Mouse (Mus musculus) liver, embryonic 11.5 days (tissue): ENCODE measurements around the gene Dok7. TPM values are rescaled to one million over a fixed set of nuclear protein-coding genes. Genes with fewer than 3 reads are reported as not detected.
A peak's percentile ranks its signal among the peaks of the same experiment; 100 is the strongest.

Source experiments
- ATAC-seq: fragments of 200-750 bp; cut with Nextera tagmentation; replicated peaks from 2 replicates; pipeline ENCODE4 v1.8.0; 2017; ENCODE audit warnings: moderate number of reproducible peaks, mild to moderate bottlenecking, moderate TSS enrichment, moderate library complexity; ENCODE audit not compliant: low FRiP score
- DNase-seq: peaks from one replicate; pipeline ENCODE4 v3.0.0-alpha.2; 2017; ENCODE audit warnings: low spot score
- H3K27ac ChIP-seq: fragments of 300-500 bp; sonication (generic); 2 replicates; pipeline ENCODE4 v1.5.1; 2014; ENCODE audit warnings: mild to moderate bottlenecking, low read depth, low read length, control low read depth
- H3K27me3 ChIP-seq: fragments of 300-500 bp; sonication (generic); replicated peaks from 2 replicates; pipeline ENCODE4 v1.6.1; 2014; ENCODE audit warnings: low read length, mixed read lengths; ENCODE audit not compliant: control insufficient read depth, insufficient read depth
- H3K36me3 ChIP-seq: fragments of 300-500 bp; sonication (generic); 2 replicates; pipeline ENCODE4 v1.6.1; 2014; ENCODE audit warnings: mild to moderate bottlenecking, low read length, moderate library complexity, mixed read lengths; ENCODE audit not compliant: control insufficient read depth, insufficient read depth
- H3K4me1 ChIP-seq: fragments of 300-500 bp; sonication (generic); replicated peaks from 2 replicates; pipeline ENCODE4 v1.6.1; 2014; ENCODE audit warnings: low read length, mixed read lengths; ENCODE audit not compliant: control insufficient read depth, insufficient read depth
- H3K4me2 ChIP-seq: fragments of 300-500 bp; sonication (generic); 2 replicates; pipeline ENCODE4 v1.6.1; 2014; ENCODE audit warnings: mild to moderate bottlenecking, control low read depth, moderate library complexity
- H3K4me3 ChIP-seq: fragments of 300-500 bp; sonication (generic); 2 replicates; pipeline ENCODE4 v1.5.1; 2014; ENCODE audit warnings: low read depth, low read length, control low read depth
- H3K9ac ChIP-seq: fragments of 300-500 bp; sonication (generic); 2 replicates; pipeline ENCODE4 v1.6.1; 2014; ENCODE audit warnings: low read depth, low read length, control low read depth
- H3K9me3 ChIP-seq: fragments of 300-500 bp; sonication (generic); 2 replicates; pipeline ENCODE4 v1.6.1; 2016; ENCODE audit warnings: low read length, inconsistent platforms, mixed read lengths; ENCODE audit not compliant: control insufficient read depth
- WGBS: fragments of 180-500 bp; shearing (Covaris S2); extraction: QIAGEN DNeasy Blood & Tissue Kit; methylation state at CpG from one replicate; pipeline ENCODE4 v1.1.7; 2014; 5-methylcytosine and 5-hydroxymethylcytosine counted together
- polyA plus RNA-seq: library from polyadenylated mRNA; unstranded; fragments of >200 nt; fragmentation: Nextera tagmentation; extraction: Ambion mirVana; gene quantifications from 2 replicates; pipeline ENCODE4 v1.2.1, GENCODE M21; 2014

Gene Dok7
- polyA plus RNA-seq, 1 experiment from 2014 or later: 0.29 TPM

DNA sequence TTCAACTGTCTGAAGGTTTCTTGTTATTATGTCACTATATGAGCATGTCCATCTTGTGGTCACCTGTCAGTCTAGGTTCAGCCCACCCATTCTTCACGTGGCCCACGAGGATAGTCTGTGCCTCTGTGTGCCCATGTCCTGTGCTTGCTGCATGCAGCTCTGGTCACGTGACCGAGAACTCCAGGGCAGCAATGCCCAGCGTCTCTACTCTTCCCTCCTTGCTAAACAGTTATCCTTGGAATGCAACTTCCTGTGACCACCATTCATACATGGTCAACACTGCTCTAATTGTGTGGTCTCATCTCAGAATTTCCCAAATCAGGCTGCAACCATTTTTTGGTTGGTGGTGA is 33.0 kb downstream of the Dok7 start:
- no peak overlapping the region for H3K27ac ChIP-seq
- ATAC-seq (no peak), DNase-seq (no peak)
- H3K4me1 ChIP-seq: no peaks in the 10 kb centered on the region
- 81% methylated on average over 5 of the region's 5 CpGs for WGBS
- H3K27me3 ChIP-seq: peaks cover 2% of the 10 kb centered on the region; the same call in 1 of the 2 replicates
- no peak overlapping the region for H3K4me3 ChIP-seq
- H3K4me2 ChIP-seq: no peak overlapping the region
- H3K9me3 ChIP-seq: no peaks in the 10 kb centered on the region
- no peak overlapping the region for H3K9ac ChIP-seq
- peaks cover 19% of the 10 kb centered on the region; the same call in 1 of the 2 replicates for H3K36me3 ChIP-seq

DNA sequence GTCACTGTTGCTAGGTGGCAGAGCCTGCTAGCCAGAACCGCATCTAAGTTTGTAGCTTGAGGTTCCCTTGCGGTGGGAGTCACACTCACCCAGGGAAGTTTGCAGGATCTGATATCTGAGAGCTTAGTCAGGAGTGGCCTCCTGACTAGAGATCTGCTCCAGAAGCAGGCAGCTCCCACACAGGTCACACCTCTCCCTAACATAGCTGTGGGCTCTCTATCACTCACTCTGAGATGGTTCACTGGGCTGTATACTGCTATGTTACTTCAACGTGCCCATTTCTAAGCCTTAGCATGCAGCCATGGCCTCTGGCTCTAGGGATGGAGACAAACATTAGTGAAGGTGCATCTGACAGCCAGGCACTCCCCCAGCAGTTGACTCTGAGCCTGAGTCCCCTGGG is 35.1 kb downstream of the Dok7 start:
- no peaks in the 10 kb centered on the region for H3K9me3 ChIP-seq
- WGBS: 78% methylated on average over 3 of the region's 3 CpGs

DNA sequence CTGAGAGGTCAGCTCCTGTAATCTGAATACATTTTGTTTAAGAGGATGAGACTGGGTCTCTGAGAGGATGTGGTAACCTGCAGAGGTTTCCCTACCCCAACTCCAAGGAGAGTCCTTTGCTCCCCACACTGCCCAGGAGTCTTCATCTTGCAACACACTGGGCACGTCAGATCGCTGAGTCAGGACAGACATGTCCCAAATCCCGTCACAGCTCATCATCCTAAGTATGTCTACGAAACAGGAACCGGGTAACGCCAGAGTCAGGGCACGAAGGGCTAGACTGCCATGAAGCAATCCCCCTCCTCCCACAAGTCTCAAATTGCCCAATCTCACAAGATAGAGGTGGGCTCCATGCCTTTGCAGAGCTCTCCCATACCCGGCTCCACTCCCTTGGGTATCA is 46.5 kb downstream of the Dok7 start:
- Histone ChIP-seq H3K36me3 (peaks cover 27% of the 10 kb centered on the region), H3K9ac (no peak overlapping the region), H3K4me1 (peaks cover 18% of the 10 kb centered on the region), H3K27me3 (no peaks in the 10 kb centered on the region), H3K27ac (no peak overlapping the region), H3K4me3 (no peak overlapping the region), H3K9me3 (no peaks in the 10 kb centered on the region), H3K4me2 (peak overlapping the region; percentile 69)
- no peak for ATAC-seq
- WGBS: 73% methylated on average over 8 of the region's 8 CpGs
- no peak for DNase-seq

More for the DNA sequence above, 35.1 kb downstream of the Dok7 start:
- Histone ChIP-seq H3K4me3 (no peak overlapping the region), H3K4me2 (no peak overlapping the region), H3K9ac (no peak overlapping the region), H3K27me3 (no peaks in the 10 kb centered on the region), H3K36me3 (peaks cover 29% of the 10 kb centered on the region), H3K4me1 (no peaks in the 10 kb centered on the region), H3K27ac (no peak overlapping the region)
- DNase-seq (no peak), ATAC-seq (no peak)

DNA sequence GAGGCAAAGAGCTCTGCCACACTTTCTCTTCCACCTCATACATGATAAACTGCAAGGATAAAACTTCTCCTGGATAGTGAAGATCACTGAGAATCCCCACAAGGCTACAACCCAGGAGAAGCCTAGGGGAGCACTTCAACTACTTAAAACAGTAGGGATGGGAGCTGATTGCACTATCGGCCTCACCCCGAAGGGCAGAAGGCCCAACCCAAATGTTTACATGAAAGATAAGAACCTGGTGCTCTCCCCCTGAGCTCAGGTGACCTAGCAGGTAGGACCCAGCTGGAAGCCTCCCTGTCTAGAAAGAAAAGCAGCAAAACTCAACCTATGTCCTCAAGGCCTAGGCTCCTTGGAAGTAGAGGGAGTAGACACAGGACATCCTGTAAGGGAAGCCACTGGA is 47.0 kb downstream of the Dok7 start:
- peak overlapping the region; percentile 69 for H3K4me2 ChIP-seq
- DNase-seq (no peak), ATAC-seq (no peak)
- H3K27ac ChIP-seq: no peak overlapping the region
- no peaks in the 10 kb centered on the region for H3K27me3 ChIP-seq
- peaks cover 23% of the 10 kb centered on the region for H3K36me3 ChIP-seq
- no peak overlapping the region for H3K4me3 ChIP-seq
- no peak overlapping the region for H3K9ac ChIP-seq
- H3K4me1 ChIP-seq: peaks cover 18% of the 10 kb centered on the region
- 37% methylated on average over 2 of the region's 2 CpGs for WGBS
- H3K9me3 ChIP-seq: no peaks in the 10 kb centered on the region

DNA sequence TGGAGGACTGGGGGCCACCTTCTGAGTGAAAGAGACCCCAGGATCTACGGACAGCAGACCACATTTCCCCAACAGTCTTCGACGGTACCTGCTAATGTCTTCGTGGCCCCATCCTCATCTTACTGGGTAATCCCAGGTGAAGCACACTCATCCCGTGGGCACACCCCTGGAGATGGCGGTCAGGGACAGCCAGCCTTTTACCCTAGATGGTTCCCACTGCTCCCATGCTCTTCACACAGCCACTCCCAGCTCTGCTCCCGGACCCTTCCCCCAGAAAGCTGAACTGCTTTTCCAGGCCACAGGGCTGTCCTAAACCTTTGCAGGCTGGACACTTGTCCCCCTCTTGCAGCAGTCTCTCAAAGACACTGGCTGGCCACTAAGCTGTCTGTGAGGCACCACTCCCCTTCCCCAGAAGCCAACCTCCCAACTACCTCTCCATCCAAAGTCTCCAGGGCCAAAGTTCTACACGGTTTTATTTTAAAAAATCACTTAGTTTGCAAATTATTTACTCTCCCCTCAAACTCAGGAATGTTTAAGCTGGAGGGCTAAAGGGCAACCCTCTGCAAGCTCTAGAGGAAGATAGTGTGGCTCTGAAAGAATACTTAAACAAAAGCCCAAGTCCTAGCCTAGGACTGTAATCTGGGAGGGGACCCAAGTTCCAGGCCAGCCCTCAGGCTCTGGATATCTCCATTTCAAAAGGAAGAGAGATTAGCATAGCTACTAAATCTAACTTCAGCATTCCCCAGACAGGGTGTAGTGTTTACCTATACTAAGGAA is 47.8 kb downstream of the Dok7 start:
- H3K4me1 ChIP-seq: peaks cover 18% of the 10 kb centered on the region
- no peak for DNase-seq
- 55% methylated on average over 8 of the region's 8 CpGs for WGBS
- no peaks in the 10 kb centered on the region for H3K27me3 ChIP-seq
- peak overlapping the region; percentile 77 for H3K4me3 ChIP-seq
- peaks cover 16% of the 10 kb centered on the region for H3K36me3 ChIP-seq
- no peaks in the 10 kb centered on the region for H3K9me3 ChIP-seq
- no peak overlapping the region; the same call in 1 of the 2 replicates for H3K27ac ChIP-seq
- no peak for ATAC-seq
- peak overlapping the region; percentile 69 for H3K4me2 ChIP-seq
- H3K9ac ChIP-seq: peak overlapping the region; percentile 76

DNA sequence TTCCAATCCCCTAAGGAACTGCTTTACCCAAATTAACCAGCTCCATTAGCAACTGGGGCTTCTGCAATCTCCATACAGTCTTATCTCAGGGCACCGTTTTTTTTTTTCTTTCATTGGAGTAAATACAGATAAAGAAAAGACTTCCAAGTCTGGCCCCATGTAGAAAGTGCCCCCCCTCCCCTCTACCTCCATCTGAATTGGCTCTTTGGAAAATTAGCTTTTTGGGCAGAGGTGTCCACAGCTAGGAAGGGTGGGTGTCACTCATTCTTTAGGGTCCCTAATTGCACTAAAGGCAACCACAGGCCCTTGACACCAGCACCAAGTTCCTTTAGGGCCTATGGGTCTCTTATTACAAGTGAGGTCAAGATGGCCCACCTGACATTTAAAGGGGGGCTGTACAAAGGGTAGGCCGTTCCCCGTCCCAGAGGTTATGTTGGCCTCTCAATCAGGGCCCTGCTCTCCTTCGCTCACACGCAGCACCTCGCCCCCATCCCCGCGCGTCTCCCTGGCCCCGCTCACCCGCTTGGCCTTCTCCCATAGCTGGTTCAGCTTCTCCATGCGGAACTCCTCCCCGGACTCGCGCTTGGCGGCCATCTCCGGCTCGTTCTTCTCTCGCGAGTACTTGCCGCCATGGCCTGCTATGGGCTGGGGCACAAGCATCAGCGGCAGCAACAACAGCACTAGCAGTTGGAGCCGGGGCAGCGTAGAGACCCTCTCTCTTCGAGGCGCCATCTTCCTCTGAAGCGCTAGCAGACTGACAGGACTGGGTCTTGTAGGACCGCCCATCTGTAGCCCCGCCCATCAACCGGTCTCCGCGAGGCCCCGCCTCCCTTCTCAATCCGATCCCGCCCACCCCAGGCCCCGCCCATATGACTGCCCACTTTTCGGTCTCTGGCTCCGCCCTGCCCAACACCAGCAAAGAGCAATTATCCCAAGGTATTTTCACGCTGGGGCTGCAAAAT is 48.7 kb downstream of the Dok7 start, which contains the start of gene Lrpap1:
Gene Lrpap1 (minus strand): TSS at position 807 of the 962 bp plus-strand sequence.
- WGBS: under 1% methylated on average over 39 of the region's 39 CpGs
- peak within 1 kb of the TSS; percentile 76 for H3K9ac ChIP-seq
- H3K4me3 ChIP-seq: peak within 1 kb of the TSS; percentile 77
- H3K9me3 ChIP-seq: no peaks in the 10 kb centered on the region
- H3K4me2 ChIP-seq: peak within 1 kb of the TSS; percentile 69
- H3K27ac ChIP-seq: peak within 1 kb of the TSS; percentile 44
- H3K4me1 ChIP-seq: peaks cover 18% of the 10 kb centered on the region
- peaks cover 10% of the 10 kb centered on the region for H3K36me3 ChIP-seq
- DNase-seq (peak; percentile 97), ATAC-seq (peak; percentile 91)
- H3K27me3 ChIP-seq: 0 out of 2 replicates have a peak, but pooled peaks cover 2% of the 10 kb centered on the region

DNA sequence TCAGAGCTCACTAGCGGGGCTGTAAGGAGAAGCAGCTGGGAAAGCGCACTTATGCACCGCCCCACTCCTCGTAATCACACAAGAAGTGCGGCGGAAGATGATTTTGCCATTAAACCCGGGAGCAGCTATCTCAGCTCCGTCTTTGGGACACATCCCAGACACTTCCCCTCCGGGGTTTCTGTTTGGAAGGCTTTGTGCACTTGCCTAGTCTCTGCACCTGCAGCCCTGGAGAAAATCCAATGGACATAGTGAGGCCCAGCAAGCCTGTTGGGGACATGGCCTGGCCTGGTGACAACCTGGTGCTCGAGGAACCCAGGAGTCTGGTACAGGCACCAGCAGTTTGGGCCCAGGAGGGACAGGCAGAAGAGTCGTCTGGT is 49.3 kb downstream of the Dok7 start:
- DNase-seq: no peak
- 0 out of 2 replicates have a peak, but pooled peaks cover 2% of the 10 kb centered on the region for H3K27me3 ChIP-seq
- 11% methylated on average over 11 of the region's 11 CpGs for WGBS
- H3K4me3 ChIP-seq: peak overlapping the region; percentile 77
- H3K4me2 ChIP-seq: peak overlapping the region; percentile 69
- peak; percentile 8 for ATAC-seq
- no peaks in the 10 kb centered on the region for H3K9me3 ChIP-seq
- H3K9ac ChIP-seq: peak overlapping the region; percentile 38; the same call in 1 of the 2 replicates
- no peak overlapping the region for H3K27ac ChIP-seq
- peaks cover 18% of the 10 kb centered on the region for H3K4me1 ChIP-seq
- H3K36me3 ChIP-seq: peaks cover 8% of the 10 kb centered on the region

DNA sequence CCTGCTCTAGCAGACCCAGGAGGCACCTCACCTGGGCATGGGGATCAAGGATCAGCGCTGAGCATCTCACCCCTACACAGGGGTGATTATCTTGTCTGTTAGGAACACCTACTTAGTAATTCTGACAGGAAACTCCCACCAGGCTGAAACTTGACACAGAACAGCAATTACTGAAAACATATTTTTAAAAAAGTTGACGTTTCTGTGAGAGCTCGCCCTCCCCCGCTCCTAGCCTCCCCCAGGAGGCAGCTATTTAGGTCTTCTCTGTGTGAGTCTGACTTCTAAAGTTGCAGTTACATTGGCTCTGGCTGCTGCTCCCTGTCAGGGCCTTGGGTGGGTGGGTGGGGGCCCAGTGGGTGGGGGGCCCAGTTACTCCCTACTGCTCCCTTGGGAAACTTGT is 55.9 kb downstream of the Dok7 start:
- ATAC-seq (no peak), DNase-seq (no peak)
- H3K4me2 ChIP-seq: no peak overlapping the region
- H3K4me3 ChIP-seq: no peak overlapping the region
- H3K27ac ChIP-seq: no peak overlapping the region
- no peaks in the 10 kb centered on the region for H3K4me1 ChIP-seq
- H3K9me3 ChIP-seq: no peaks in the 10 kb centered on the region
- 62% methylated on average over 4 of the region's 4 CpGs for WGBS
- H3K9ac ChIP-seq: no peak overlapping the region
- 0 out of 2 replicates have a peak, but pooled peaks cover 2% of the 10 kb centered on the region for H3K27me3 ChIP-seq
- no peaks in the 10 kb centered on the region for H3K36me3 ChIP-seq
